Mouse (Mus musculus): Measurements from ENCODE around the gene Akirin2.
A peak's percentile ranks its signal among the peaks of the same experiment; 100 is the strongest.
"Not testable (repeated sequence)": the region's sequence is repeated elsewhere in the genome, so short reads cannot be mapped to it uniquely, and the experiment has no call there.

The Akirin2 gene

GRCm38 (mm10) chr4:34550748-34551097, at the start of gene Akirin2:
Gene Akirin2 (plus strand): TSS chr4:34550937.
- DNase-seq (ENCODE audit: low spot score), result no peak

GRCm38 (mm10) chr4:34510305-34510704, 40.4 kb upstream of the Akirin2 start:
- DNase-seq (ENCODE audit: low spot score), result no peak

GRCm38 (mm10) chr4:34522846-34523245, 27.9 kb upstream of the Akirin2 start:
- DNase-seq (ENCODE audit: low spot score), result no peak

GRCm38 (mm10) chr4:34523586-34523985, 27.2 kb upstream of the Akirin2 start:
- no peak for DNase-seq (ENCODE audit: low spot score)

GRCm38 (mm10) chr4:34526771-34527170, 24.0 kb upstream of the Akirin2 start:
- DNase-seq (ENCODE audit: low spot score), result no peak

GRCm38 (mm10) chr4:34528430-34529100, 22.2 kb upstream of the Akirin2 start:
- no peak for DNase-seq (ENCODE audit: low spot score)

- DNase-seq (ENCODE audit: low spot score), result no peak
These were observed 21.4 kb upstream of the Akirin2 start for GRCm38 (mm10) chr4:34529379-34529778.

- DNase-seq (ENCODE audit: low spot score), result no peak
These were observed 20.8 kb upstream of the Akirin2 start for GRCm38 (mm10) chr4:34529941-34530340.

GRCm38 (mm10) chr4:34549981-34550747, 573 bp upstream of the Akirin2 start:
- DNase-seq (ENCODE audit: low spot score), result peak; percentile 97

- peak; percentile 90 for DNase-seq (ENCODE audit: low spot score)
These were observed 517 bp downstream of the Akirin2 start for GRCm38 (mm10) chr4:34551098-34551809.

GRCm38 (mm10) chr4:34551966-34552365, 1.2 kb downstream of the Akirin2 start:
- DNase-seq (ENCODE audit: low spot score), result no peak

- no peak for DNase-seq (ENCODE audit: low spot score)
These were observed 3.9 kb downstream of the Akirin2 start for GRCm38 (mm10) chr4:34554596-34554995.

GRCm38 (mm10) chr4:34555604-34556003, 4.9 kb downstream of the Akirin2 start:
- no peak for DNase-seq (ENCODE audit: low spot score)

GRCm38 (mm10) chr4:34556183-34556582, 5.4 kb downstream of the Akirin2 start:
- no peak for DNase-seq (ENCODE audit: low spot score)

- DNase-seq (ENCODE audit: low spot score), result peak; percentile 74
These were observed 10.2 kb downstream of the Akirin2 start for GRCm38 (mm10) chr4:34560971-34561370.

GRCm38 (mm10) chr4:34566226-34566625, 15.5 kb downstream of the Akirin2 start:
- DNase-seq (ENCODE audit: low spot score), result no peak

GRCm38 (mm10) chr4:34572876-34573275, 22.1 kb downstream of the Akirin2 start:
- DNase-seq (ENCODE audit: low spot score), result no peak

- DNase-seq (ENCODE audit: low spot score), result no peak
These were observed 26.3 kb downstream of the Akirin2 start for GRCm38 (mm10) chr4:34577028-34577427.

GRCm38 (mm10) chr4:34579215-34579614, 28.5 kb downstream of the Akirin2 start:
- no peak for DNase-seq (ENCODE audit: low spot score)

GRCm38 (mm10) chr4:34581489-34581888, 30.8 kb downstream of the Akirin2 start:
- DNase-seq (ENCODE audit: low spot score), result not testable (repeated sequence)

GRCm38 (mm10) chr4:34581990-34582389, 31.3 kb downstream of the Akirin2 start:
- no peak for DNase-seq (ENCODE audit: low spot score)

GRCm38 (mm10) chr4:34582476-34582875, 31.7 kb downstream of the Akirin2 start:
- no peak for DNase-seq (ENCODE audit: low spot score)

GRCm38 (mm10) chr4:34583427-34583826, 32.7 kb downstream of the Akirin2 start:
- no peak for DNase-seq (ENCODE audit: low spot score)

All from embryo, embryonic 10.5 days (tissue).